Mouse (Mus musculus): Measurements from ENCODE around the gene Gm10799.
"Not testable (repeated sequence)": the region's sequence is repeated elsewhere in the genome, so short reads cannot be mapped to it uniquely, and the experiment has no call there.

Gm10799 gene

GRCm38 (mm10) chr2:104068450-104068849 is at the start of gene Gm10799:
Gene Gm10799, minus strand, starts transcription at chr2:104068550.
- not testable (repeated sequence) for DNase-seq

DNA sequence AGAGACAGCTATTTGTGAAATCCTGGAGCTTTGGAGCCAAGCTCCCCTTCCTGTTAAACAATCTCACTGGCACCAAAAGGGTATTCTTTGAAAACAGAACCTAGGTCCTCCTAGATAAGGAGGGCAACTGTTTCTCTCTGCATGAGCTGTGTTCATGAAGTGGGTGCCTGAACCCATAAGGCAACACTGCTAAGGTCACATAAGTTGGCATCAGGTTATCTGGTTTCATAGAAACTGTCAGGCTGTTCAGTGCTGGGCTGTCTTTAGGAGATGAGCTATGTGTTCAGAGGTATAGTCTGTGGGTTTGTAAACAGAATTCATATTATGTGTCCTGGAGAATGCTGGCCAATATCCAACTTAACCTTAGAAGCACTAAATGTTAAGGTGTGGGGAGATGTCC is 48.8 kb upstream of the Gm10799 start:
- not testable (repeated sequence) for DNase-seq

DNA sequence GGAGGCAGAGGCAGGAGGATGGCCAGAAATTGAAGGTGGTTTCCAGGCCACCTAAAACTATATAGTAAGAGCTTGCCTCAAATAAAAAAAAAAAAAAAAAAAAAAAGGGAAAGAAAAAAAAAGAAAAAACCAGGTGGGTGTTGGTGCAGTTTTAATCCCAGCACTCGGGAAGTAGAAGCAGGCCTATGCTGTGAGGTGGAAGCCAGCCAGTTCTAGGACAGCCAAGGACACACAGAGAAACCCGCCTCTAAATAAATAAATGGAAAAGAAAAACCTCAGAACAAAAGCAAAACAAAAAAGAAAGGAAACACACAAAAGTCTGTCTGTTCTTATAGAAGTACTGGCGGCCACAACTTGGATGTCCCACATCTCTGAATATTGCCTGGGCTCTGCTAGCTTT is 46.5 kb upstream of the Gm10799 start:
- DNase-seq, result no peak

GRCm38 (mm10) chr2:104113563-104113962 is 45.2 kb upstream of the Gm10799 start:
- not testable (repeated sequence) for DNase-seq

DNA sequence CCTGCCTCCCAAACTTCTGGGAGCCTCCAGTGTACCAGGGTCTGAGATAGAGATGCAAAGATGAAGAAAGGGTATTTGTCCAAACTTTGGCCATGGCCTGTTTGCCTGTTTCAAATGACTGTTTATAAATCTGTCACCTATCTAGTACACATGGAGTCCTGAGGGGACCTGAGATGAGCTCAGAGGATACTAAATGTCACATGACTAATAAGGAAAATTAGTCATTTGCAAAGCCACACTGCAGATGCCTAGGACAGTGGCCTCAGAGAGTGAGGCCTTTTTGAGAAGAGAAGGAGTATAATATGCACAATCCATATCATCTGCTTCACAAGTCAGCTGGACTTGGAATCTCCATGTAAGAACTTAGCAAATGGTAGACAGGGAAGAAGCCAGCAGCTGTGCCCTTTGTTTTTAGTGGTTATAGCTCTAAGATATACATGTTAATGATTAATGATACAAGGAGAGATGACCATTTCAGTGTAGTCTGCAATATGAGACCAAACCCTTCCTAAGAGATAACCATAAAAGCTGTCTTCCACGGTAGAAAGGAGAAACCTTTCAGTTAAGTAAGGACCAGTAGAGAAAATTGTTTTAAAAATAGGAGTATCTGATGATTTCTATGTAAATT is 42.9 kb upstream of the Gm10799 start:
- not testable (repeated sequence) for DNase-seq

- DNase-seq, result no peak
Measured at GRCm38 (mm10) chr2:104110031-104110430, 41.7 kb upstream of the Gm10799 start.

DNA sequence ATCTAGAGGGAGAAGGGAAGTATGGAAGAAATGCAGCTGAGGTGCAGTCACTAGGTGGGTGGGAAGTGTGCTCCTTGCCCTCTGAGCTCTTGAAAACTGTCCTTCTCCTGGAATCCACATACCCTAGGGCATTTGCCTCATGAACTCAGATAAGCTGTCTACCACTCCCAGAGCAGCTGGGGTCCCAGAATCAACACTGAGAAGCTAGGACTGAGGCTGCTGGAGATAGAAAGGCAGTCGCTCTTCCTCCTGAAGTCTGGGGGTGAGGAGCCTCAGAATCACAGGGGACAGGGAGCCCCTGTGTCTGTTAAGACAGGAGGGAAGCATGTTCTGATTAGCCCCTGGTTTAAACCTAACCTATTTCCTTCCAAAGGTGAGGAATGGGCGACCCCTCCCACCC is 41.2 kb upstream of the Gm10799 start:
- no peak for DNase-seq

DNA sequence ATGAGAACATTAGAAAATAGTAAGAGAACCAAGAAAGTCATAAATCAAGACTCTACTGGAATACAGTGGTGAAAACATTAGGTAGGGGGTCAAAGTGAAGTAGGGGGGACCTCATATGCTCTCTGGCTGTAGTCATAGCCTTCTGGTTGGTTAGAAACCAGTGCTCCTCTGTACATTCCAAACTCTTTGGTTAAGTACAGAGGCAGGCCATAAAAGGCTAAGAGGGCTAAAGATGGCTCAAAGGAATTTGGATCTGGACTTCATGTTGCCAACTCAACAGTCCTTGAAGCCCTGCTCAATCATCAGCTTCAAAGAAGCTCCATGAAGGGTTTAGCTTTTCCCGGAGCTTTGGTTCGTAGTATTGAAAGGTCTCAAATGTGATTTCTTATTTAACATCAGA is 40.7 kb upstream of the Gm10799 start:
- not testable (repeated sequence) for DNase-seq

- no peak for DNase-seq
Measured at GRCm38 (mm10) chr2:104104800-104105199, 36.5 kb upstream of the Gm10799 start.

DNA sequence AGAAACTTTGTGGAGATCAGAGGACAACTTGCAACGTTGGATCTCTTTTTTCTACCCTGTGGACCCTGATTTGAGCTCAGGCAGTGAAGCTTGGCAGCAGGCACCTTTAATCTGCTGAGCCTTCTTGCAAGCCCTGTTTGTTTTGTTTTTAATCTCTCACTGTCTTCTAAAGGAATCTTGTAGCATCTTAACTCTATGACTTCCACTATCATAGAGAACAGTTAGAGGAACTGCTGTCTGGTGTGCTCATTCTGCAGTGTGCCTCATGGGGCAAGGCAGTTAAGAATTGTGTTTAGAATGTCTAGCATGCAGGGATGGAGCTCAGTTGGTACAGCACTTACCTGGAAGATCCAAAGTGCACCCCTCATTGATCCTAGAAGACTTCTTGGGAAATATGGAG is 31.6 kb upstream of the Gm10799 start:
- DNase-seq, result no peak

DNA sequence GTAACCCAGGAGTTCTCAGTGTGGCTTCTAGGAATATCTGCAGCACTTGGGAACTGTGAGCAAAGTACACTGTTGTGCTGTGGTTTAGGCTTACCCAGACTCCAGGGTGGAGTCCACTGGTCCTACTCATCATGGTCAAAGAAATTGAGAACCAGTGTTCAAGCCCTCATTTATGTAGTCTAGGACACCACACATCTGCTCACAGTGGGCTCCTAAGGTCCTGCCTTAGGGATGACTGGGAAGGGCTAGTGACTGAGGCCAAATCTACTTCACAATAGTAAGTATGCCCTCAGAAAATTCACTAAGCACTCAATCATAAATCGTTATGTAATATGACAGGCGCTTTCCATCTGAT is 30.9 kb upstream of the Gm10799 start:
- DNase-seq, result no peak

GRCm38 (mm10) chr2:104098529-104099230 is 30.3 kb upstream of the Gm10799 start:
- no peak for DNase-seq

GRCm38 (mm10) chr2:104097396-104097795 is 29.0 kb upstream of the Gm10799 start:
- DNase-seq, result not testable (repeated sequence)

GRCm38 (mm10) chr2:104096796-104097195 is 28.4 kb upstream of the Gm10799 start:
- not testable (repeated sequence) for DNase-seq

DNA sequence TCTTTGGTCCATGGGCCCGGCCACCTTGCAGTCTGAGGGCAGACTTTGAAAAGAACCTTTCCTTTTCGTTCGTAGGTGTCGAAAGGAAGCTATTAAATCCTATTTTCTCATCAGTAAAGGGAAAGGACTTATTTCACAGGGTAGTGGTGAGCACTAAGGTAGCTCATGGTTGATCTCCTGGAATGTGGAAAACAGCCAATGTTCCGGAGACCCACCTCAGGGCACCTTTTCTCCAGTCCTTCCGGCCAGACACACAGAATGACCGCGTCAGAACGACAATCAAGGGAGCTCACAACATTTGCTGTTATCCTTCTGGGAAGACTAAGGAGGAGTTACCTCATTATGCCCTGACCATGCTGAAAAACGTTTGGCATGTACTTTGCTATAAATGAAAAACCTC is 27.9 kb upstream of the Gm10799 start:
- no peak for DNase-seq

DNA sequence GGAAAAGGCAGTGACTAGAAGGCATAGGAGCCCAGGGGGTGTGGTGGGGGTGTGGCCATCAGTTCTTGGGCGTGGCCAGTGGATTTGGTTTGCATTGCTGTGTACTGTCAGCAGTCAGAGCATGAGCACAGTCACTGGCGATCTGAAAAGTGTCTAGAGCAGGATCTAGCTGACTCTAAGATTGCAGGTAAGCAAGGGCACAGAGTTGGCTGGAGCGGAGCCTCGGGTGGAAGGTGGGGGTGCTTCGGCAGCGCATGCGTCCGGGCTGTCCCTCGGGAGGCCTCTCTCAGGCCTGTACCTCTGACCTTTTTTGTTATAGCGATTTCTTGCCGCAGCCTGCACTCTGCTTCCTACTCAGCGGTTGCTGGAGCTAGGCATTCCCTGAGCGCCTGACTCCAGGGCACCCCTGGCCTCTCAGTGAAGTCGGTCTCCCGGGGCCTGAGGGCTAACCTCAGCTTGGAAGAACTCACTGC is 27.4 kb upstream of the Gm10799 start, which contains the start of gene Cd59a:
TSS of gene Cd59a (plus strand) at position 61 of the 473 bp plus-strand sequence.
- DNase-seq, result peak; percentile 64

DNA sequence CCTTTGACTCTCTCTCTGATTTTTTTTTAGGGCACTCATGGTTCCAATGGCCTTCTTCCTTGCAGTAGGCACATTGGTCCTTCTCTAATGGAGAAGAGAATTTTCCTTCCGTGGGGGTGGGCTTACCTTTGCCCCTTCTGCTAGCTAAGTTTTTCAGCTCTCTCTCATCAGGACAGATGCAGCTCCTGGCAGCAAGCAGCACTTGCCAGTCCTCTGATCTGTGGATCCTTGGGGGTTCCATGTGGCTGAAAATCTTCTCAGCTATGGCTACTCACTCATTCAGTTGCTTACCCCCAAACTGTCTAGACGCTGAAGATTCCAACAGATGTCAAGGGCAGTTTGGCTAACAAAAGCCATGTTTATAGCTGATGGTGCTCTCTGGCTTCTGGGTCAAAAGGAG is 25.0 kb upstream of the Gm10799 start:
- DNase-seq, result no peak

DNA sequence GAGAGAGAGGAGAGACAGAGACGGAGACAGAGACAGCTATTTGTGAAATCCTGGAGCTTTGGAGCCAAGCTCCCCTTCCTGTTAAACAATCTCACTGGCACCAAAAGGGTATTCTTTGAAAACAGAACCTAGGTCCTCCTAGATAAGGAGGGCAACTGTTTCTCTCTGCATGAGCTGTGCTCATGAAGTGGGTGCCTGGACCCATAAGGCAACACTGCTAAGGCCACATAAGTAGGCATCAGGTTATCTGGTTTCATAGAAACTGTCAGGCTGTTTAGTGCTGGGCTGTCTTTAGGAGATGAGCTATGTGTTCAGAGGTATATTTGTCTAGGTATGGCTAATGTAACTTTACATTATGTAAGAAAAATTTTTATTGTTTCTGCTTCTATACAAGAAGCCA is 19.2 kb upstream of the Gm10799 start:
- DNase-seq, result not testable (repeated sequence)

- not testable (repeated sequence) for DNase-seq
Measured at GRCm38 (mm10) chr2:104084027-104084426, 15.7 kb upstream of the Gm10799 start.

- no peak for DNase-seq
Measured at GRCm38 (mm10) chr2:104082474-104082873, 14.1 kb upstream of the Gm10799 start.

- not testable (repeated sequence) for DNase-seq
Measured at GRCm38 (mm10) chr2:104081436-104082050, 13.2 kb upstream of the Gm10799 start.

DNA sequence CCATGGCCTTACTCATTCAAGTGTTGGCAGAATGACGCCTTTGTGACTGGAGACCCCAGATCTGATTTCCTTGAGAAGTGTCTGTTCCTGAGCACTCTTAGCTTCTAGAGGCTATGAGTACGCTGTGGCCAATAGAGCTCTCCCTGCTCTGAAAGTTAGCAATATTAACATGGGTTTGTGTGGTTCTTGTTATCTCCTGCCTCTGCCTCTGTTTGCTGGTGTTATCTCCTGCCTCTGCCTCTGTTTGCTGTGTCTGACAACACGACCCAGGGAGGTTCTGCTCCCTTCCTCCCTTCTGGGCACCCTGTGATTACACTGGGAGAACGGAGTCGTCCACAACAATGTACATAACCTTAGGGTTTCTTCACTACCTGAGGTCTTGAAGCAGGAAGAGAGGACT is 9.9 kb upstream of the Gm10799 start:
- not testable (repeated sequence) for DNase-seq

GRCm38 (mm10) chr2:104069704-104070185 is 1.4 kb upstream of the Gm10799 start, which contains the start of gene Cd59b:
Gene Cd59b, plus strand, starts transcription at chr2:104069849.
- DNase-seq, result peak; percentile 22

- not testable (repeated sequence) for DNase-seq
Measured at GRCm38 (mm10) chr2:104065526-104065925, 2.8 kb downstream of the Gm10799 start, which contains the start of gene Gm10912. Gene Gm10912, plus strand, starts transcription at chr2:104065826.
